Mouse (Mus musculus) midbrain, embryonic 16.5 days (tissue): ENCODE results near the gene Ggps1. TPM values are rescaled to one million over a fixed set of nuclear protein-coding genes. Genes with fewer than 3 reads are reported as not detected.

Source experiments
- ATAC-seq: fragments of 200-750 bp; cut with Nextera tagmentation; 2 replicates; pipeline ENCODE4 v1.8.0; 2017; ENCODE audit warnings: moderate TSS enrichment
- H3K27ac ChIP-seq: fragments of 300-500 bp; sonication (generic); 2 replicates; pipeline ENCODE4 v1.5.1; 2014; ENCODE audit warnings: mild to moderate bottlenecking, low read length, mixed read lengths
- H3K27me3 ChIP-seq: fragments of 300-500 bp; sonication (generic); 2 replicates; pipeline ENCODE4 v1.6.1; 2014; ENCODE audit warnings: low read depth, low read length, mixed read lengths; ENCODE audit not compliant: control insufficient read depth, insufficient read depth
- H3K36me3 ChIP-seq: fragments of 300-500 bp; sonication (generic); 2 replicates; pipeline ENCODE4 v1.6.1; 2014; ENCODE audit warnings: mild to moderate bottlenecking, low read length, moderate library complexity, mixed read lengths; ENCODE audit not compliant: control insufficient read depth, insufficient read depth
- H3K4me1 ChIP-seq: fragments of 300-500 bp; sonication (generic); 2 replicates; pipeline ENCODE4 v1.6.1; 2014; ENCODE audit warnings: mild to moderate bottlenecking, low read length, mixed read lengths; ENCODE audit not compliant: control insufficient read depth, insufficient read depth
- H3K4me2 ChIP-seq: fragments of 300-500 bp; sonication (generic); 2 replicates; pipeline ENCODE4 v1.6.1; 2014; ENCODE audit warnings: mild to moderate bottlenecking, low read length, mixed read lengths
- H3K4me3 ChIP-seq: fragments of 300-500 bp; sonication (generic); 2 replicates; pipeline ENCODE4 v1.5.1; 2014; ENCODE audit warnings: low read depth, mild to moderate bottlenecking, low read length, moderate library complexity, mixed read lengths
- H3K9ac ChIP-seq: fragments of 300-500 bp; sonication (generic); 2 replicates; pipeline ENCODE4 v1.6.1; 2014; ENCODE audit warnings: low read depth, low read length, mixed read lengths
- H3K9me3 ChIP-seq: fragments of 300-500 bp; sonication (generic); replicated peaks from 2 replicates; pipeline ENCODE4 v1.6.1; 2014; ENCODE audit warnings: mild to moderate bottlenecking, low read length, mixed read lengths; ENCODE audit not compliant: control insufficient read depth, poor library complexity, severe bottlenecking
- WGBS: fragments of 180-500 bp; shearing (Covaris S2); extraction: QIAGEN DNeasy Blood & Tissue Kit; methylation state at CpG from one replicate; pipeline ENCODE4 v1.1.7; 2014; 5-methylcytosine and 5-hydroxymethylcytosine counted together
- polyA plus RNA-seq: library from polyadenylated mRNA; unstranded; fragments of >200 nt; fragmentation: Nextera tagmentation; extraction: Ambion mirVana; gene quantifications from 2 replicates; pipeline ENCODE4 v1.2.1, GENCODE M21; 2015

Gene Ggps1
- polyA plus RNA-seq: 80.6 and 81.0 TPM in 2 replicates

DNA sequence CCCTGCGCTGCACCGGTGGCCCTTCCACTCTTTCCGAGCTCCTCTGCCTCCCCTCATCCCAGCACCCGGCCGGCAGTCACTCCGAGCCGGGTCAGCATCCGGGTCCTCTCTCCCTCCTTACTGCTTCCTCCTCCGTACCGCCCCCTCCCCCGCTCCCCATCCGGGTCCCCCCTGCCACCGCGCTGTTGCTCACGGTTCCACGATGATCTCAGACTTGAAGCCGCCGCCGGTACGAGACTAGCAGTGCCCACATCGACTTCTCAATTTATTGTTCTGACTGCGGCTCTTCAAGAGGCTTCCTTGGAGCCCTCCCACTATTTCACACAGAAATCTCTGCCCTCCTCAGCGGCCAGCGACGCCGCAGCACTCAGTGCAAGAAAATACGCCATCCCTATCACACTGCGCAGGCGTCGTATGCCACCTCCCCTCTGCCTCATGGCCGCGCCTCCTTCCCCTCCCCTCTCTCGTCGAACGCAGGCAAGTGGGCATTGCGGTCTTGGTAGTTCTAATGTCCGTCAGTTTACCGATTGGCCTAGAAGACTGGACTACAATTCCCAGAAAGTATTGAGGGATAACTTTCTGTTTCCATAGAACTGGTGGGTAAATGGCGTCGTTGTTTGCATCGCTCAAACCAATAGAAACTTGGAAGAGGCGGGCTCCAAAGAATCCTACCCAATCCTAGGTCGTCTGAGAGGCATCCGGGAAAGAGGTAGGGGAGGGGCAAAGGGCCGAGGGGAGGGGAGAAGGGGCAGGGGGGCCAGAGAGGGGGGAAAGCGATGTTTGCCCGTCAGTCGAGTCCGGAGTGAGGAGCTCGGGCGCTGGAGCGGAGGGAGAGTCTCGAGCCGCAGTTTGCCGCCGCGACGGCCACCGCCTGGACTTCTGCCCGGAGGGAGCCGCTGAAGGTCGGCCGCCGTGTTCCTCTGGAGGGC is at the start of gene Ggps1, which contains the start of gene Arid4b:
Gene Ggps1, minus strand, starts transcription at position 476 of the 929 bp plus-strand sequence.
Gene Arid4b, plus strand, starts transcription at position 220 of the 929 bp plus-strand sequence.
- H3K4me2 ChIP-seq: peak within 1 kb of the TSS; percentile 81
- peaks cover 34% of the 10 kb centered on the region for H3K4me1 ChIP-seq
- H3K4me3 ChIP-seq: peak within 1 kb of the TSS; percentile 99
- H3K9me3 ChIP-seq: no peaks in the 10 kb centered on the region
- H3K27ac ChIP-seq: peak within 1 kb of the TSS; percentile 97
- H3K36me3 ChIP-seq: 0 out of 2 replicates have a peak, but pooled peaks cover 2% of the 10 kb centered on the region
- ATAC-seq: peak; percentile 97
- WGBS: under 1% methylated on average over 53 of the region's 64 CpGs
- H3K27me3 ChIP-seq: no peaks in the 10 kb centered on the region
- H3K9ac ChIP-seq: peak within 1 kb of the TSS; percentile 99

DNA sequence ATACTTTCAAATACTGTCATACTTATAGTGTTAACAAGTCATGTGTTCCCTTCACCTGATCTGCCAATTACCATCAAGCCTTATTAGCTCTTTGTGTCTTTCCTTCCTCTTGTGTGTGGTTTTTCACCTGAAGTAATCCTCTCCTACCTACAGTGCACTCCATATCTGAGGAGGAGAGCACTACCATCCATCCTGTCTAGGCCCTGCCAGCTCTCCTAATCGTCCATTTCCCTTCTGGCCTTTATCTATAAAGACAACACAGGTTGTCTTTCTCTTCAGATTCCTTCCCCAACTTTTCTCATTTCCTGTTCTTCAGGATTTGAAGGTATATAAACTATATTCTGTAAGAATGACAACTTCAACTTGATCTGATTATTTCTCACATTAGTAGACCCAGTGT is 47.9 kb upstream of the Ggps1 start:
- Histone ChIP-seq H3K9ac (no peak overlapping the region), H3K4me3 (no peak overlapping the region), H3K36me3 (no peaks in the 10 kb centered on the region), H3K27me3 (no peaks in the 10 kb centered on the region), H3K4me1 (no peaks in the 10 kb centered on the region; the same call in 1 of the 2 replicates), H3K9me3 (no peaks in the 10 kb centered on the region), H3K4me2 (no peak overlapping the region), H3K27ac (no peak overlapping the region)
- WGBS: 82% methylated on average over 1 of the region's 1 CpGs
- ATAC-seq: no peak

DNA sequence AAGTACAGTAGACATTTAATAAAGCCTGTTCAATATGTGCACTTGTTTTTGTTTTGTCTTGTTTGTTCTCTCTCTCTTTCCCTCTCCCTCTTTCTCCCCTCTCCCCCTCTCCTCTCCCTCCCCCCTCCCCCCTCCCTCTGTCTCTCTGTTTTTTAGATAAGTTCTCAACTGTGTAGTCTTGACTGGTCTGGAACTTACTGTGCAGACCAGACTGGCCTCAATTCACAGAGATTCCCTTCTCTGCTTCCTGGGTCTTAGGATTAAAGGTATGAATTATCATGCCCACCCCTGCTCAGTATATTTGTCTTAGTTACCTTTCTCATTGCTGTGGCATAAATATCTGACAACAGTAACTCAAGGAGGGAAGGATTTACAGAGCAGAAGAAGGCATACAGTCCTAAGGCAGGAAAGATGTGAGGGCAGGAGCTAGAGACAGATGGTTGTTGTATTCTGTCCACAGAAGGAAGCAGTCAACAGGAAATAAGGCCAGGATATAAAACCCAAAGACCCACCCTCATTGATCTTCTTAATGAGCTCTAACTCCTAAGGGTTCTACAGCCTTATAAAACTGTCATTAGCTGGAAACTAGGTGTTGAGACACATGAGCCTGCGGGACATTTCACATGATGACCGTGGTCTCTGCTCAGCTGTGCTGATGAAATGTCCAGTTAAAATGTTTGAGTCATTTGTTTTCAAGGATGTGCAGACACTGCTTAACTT is 47.0 kb upstream of the Ggps1 start:
- no peak overlapping the region for H3K4me2 ChIP-seq
- H3K36me3 ChIP-seq: no peaks in the 10 kb centered on the region
- no peaks in the 10 kb centered on the region for H3K9me3 ChIP-seq
- H3K4me3 ChIP-seq: no peak overlapping the region
- H3K27ac ChIP-seq: no peak overlapping the region
- ATAC-seq: no peak
- no peaks in the 10 kb centered on the region; the same call in 1 of the 2 replicates for H3K4me1 ChIP-seq
- H3K27me3 ChIP-seq: no peaks in the 10 kb centered on the region
- H3K9ac ChIP-seq: no peak overlapping the region
- WGBS: 92% methylated on average over 2 of the region's 2 CpGs

DNA sequence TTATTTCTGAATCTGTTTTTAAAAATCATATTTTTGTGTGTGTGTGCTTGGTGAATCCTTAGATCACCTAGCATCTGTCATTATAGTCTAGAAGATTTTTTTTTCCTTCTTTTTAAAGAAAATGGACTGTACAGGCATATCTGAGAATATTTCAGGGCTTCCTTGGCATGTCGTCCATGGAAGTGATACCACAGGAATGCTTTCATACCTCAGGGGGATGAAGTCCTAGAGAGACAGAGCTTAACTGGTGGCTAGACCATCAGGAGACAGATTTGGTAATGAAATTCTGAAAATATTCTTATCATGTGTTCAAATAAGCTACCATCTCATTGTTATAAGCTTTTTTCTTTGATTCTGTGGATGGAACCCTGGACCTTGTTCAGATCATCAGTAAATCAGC is 39.7 kb upstream of the Ggps1 start:
- Histone ChIP-seq H3K27me3 (no peaks in the 10 kb centered on the region), H3K9ac (no peak overlapping the region), H3K4me1 (no peaks in the 10 kb centered on the region; the same call in 1 of the 2 replicates), H3K27ac (no peak overlapping the region), H3K4me2 (no peak overlapping the region), H3K9me3 (no peaks in the 10 kb centered on the region), H3K36me3 (no peaks in the 10 kb centered on the region), H3K4me3 (no peak overlapping the region)
- no peak for ATAC-seq
- 78% methylated on average over 1 of the region's 1 CpGs for WGBS

DNA sequence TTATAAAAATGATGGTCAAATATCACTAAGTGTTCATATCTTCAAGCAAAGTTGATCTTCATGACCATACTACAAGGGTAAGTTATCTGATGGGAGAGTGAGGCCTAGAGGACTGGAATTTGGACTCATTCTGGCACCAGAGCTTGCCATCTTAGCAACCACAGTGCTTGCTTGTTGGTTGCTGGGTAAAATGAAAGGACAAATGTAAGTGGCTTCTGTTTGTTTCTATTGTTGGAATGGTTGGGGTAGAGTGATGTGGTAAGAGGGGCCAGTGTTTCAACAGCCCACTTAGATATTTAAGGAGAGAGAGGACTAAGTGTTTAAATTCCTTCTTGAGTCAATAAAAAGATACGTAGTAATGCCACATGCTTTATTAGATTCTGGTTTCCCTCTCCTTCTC is 25.4 kb upstream of the Ggps1 start:
- Histone ChIP-seq H3K9me3 (no peaks in the 10 kb centered on the region), H3K4me3 (no peak overlapping the region), H3K4me2 (no peak overlapping the region), H3K4me1 (no peaks in the 10 kb centered on the region), H3K27ac (no peak overlapping the region), H3K27me3 (no peaks in the 10 kb centered on the region), H3K9ac (no peak overlapping the region), H3K36me3 (no peaks in the 10 kb centered on the region)
- 85% methylated on average over 1 of the region's 1 CpGs for WGBS
- ATAC-seq: no peak

DNA sequence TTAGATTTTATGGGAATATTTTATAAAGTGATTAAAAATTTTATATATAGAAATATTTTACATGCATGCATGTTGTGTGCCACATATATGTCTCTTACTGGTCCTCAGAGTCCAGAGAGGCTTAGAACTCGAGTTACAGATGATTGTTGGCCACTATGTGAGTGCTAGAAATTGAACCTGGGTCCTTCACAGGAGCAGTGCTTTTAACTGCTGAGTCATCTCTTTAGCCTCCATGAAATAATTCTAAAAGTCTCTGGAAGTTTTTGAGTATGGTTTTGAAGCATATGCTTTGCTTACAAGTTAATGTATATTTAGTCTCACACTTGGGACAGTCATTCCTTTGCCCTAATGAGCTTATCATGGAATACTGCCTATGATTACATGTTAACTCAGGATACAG is 12.0 kb upstream of the Ggps1 start:
- H3K4me2 ChIP-seq: no peak overlapping the region
- H3K4me1 ChIP-seq: no peaks in the 10 kb centered on the region
- 95% methylated on average over 1 of the region's 1 CpGs for WGBS
- H3K27me3 ChIP-seq: no peaks in the 10 kb centered on the region
- no peaks in the 10 kb centered on the region for H3K36me3 ChIP-seq
- H3K9ac ChIP-seq: no peak overlapping the region
- no peak overlapping the region for H3K4me3 ChIP-seq
- ATAC-seq: no peak
- H3K27ac ChIP-seq: no peak overlapping the region
- H3K9me3 ChIP-seq: no peaks in the 10 kb centered on the region

DNA sequence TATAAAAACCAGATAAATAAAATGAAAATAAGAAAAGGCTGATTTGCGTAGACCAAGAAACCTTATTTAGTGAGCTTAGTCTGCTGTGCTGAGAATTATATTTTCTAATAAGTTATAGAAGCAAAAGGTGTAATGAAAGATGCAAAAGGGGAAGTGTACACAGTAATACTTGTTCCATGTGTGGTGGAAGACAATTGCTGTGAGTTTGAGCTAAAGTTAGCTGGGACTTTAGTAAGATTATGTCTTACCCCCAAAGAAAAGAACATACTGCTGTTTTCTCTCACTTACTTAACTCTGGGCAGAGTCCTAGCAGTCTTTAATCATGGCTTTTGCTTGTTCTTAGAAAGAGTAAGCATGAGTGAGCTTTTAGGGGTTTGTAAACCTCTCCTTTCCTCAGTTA is 11.1 kb upstream of the Ggps1 start:
- Histone ChIP-seq H3K4me1 (no peaks in the 10 kb centered on the region), H3K9ac (no peak overlapping the region)
- WGBS: 100% methylated on average over 1 of the region's 1 CpGs

DNA sequence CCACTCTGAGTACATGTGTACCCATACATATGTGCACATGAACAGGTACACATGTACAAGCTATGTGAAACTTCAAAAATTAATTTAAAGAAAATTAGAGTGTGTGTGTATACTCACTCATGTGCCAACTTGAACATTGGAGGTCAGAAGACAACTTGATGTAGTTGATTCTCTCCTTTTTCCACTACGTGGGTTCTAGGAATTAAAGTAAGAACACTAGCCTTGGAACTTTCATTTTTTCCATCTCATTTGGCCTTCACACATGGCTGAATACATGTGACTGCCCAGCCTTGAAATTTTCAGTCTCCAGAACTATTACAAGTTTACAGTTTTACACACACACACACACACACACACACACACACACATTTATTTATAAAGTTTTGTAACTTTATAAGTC is 6.0 kb upstream of the Ggps1 start:
- H3K36me3 ChIP-seq: no peaks in the 10 kb centered on the region
- no peaks in the 10 kb centered on the region for H3K9me3 ChIP-seq
- no peak for ATAC-seq
- H3K27ac ChIP-seq: no peak overlapping the region
- 89% methylated on average over 1 of the region's 1 CpGs for WGBS
- peaks cover 20% of the 10 kb centered on the region for H3K4me1 ChIP-seq
- no peak overlapping the region for H3K4me2 ChIP-seq
- no peak overlapping the region for H3K9ac ChIP-seq
- H3K4me3 ChIP-seq: no peak overlapping the region
- H3K27me3 ChIP-seq: no peaks in the 10 kb centered on the region

More for the DNA sequence above, 11.1 kb upstream of the Ggps1 start:
- Histone ChIP-seq H3K4me2 (no peak overlapping the region), H3K9me3 (no peaks in the 10 kb centered on the region), H3K27ac (no peak overlapping the region), H3K27me3 (no peaks in the 10 kb centered on the region), H3K36me3 (no peaks in the 10 kb centered on the region), H3K4me3 (no peak overlapping the region)
- no peak for ATAC-seq

DNA sequence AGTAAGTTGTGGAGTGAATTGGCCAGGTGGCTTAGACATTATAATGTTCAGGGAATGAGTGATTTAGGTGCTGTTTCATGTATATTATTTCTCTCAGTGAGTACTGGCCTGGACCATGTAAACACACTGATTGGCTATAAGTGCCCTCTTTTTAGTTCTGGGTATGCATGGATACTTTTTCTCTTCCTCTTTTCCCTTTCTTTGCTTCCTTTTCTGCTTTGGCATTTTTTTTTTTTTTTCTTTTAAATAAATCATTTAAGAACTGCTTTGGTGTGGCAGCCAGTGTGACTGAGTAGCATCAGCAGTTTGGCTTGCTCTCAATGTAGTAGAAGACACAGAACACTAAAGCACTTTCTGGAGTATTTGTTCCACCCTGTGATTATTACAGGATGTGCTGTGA is 4.7 kb upstream of the Ggps1 start:
- ATAC-seq: no peak
- no peak overlapping the region for H3K4me3 ChIP-seq
- no peaks in the 10 kb centered on the region for H3K27me3 ChIP-seq
- H3K4me1 ChIP-seq: peaks cover 20% of the 10 kb centered on the region
- no peaks in the 10 kb centered on the region for H3K9me3 ChIP-seq
- no peak overlapping the region for H3K27ac ChIP-seq
- H3K36me3 ChIP-seq: no peaks in the 10 kb centered on the region
- no peak overlapping the region for H3K4me2 ChIP-seq
- H3K9ac ChIP-seq: no peak overlapping the region
